Comparison of ENCODE assay signal across 24 mouse cellular contexts in genomic region chr3:148770310-148770709, GRCm38 (mm10).
A peak's percentile ranks its signal among the peaks of the same experiment; 100 is the strongest.
DNase-seq lines count a peak whose midpoint lies in the region; ATAC-seq and TF ChIP-seq lines count a peak whose summit lies in the region.
"Had no signal": no experiment of that assay in that cellular context is flagged by ENCODE, and none has a peak within 500 bp of the region (broad histone marks: within the 10 kb centered on the region; RNA-seq: fewer than 3 reads in every experiment).

No protein-coding gene starts in this region.

- ATAC-seq in common myeloid progenitor, adult 5-6 weeks (replicated peaks; ENCODE audit: low read depth, poor library complexity, severe bottlenecking), result 0 out of 2 replicates have a peak, but pooled peaks have one; percentile 22
- ATAC-seq in megakaryocyte, adult 5-6 weeks (ENCODE audit: poor library complexity, severe bottlenecking), result peak; percentile 68
- ATAC-seq in neutrophil, adult 5-6 weeks (ENCODE audit: extremely low read depth, insufficient number of reproducible peaks, low FRiP score, poor library complexity, severe bottlenecking), result peak; percentile 58; the same call in 1 of the 2 replicates
- ATAC-seq: forebrain, embryonic 14.5 days; forebrain, embryonic 16.5 days; Patski had no signal

- peak; percentile 48 for DNase-seq in A20 (ENCODE audit: low read depth, low spot score)
- no peak for DNase-seq in embryo, embryonic 10.5 days (ENCODE audit: low spot score)
- DNase-seq in cerebellum, adult 2 months, result no peak
- no peak for DNase-seq in T-cell, adult 2 months (ENCODE audit: low spot score)
- DNase-seq in adrenal gland, adult 2 months, result no peak
- DNase-seq: adrenal gland, adult 8-10 months; adrenal gland, postnatal 14 days; cerebellum, adult 11-12 months; cerebellum, adult 8-10 months; cerebellum, adult 9-11 months; cerebellum, postnatal 14 days; cerebellum, postnatal 36 days; embryo, embryonic 11 days had no signal

- H3K27me3 ChIP-seq in cerebellum, adult 2 months (ENCODE audit: control insufficient read depth, insufficient read depth, low read length), result no peaks in the 10 kb centered on the region; the same call in 1 of the 2 replicates
- H3K27me3 ChIP-seq: embryonic facial prominence, embryonic 13.5 days; embryonic facial prominence, embryonic 15.5 days; forebrain, embryonic 12.5 days; Patski had no signal

- TF ChIP-seq POLR2A in cerebellum, adult 2 months (IDR thresholded peaks at IDR 0.05; ENCODE audit: borderline replicate concordance, insufficient read depth, low read length), result no peak

- H3K27ac ChIP-seq in cerebellum, adult 2 months (ENCODE audit: insufficient read depth, low read length), result no peak overlapping the region
- H3K27ac ChIP-seq: embryonic facial prominence, embryonic 13.5 days; embryonic facial prominence, embryonic 15.5 days; forebrain, embryonic 10.5 days; forebrain, embryonic 12.5 days had no signal

- 93% methylated on average over 6 of the region's 6 CpGs for WGBS in cerebellum, adult 2 months

- no peak overlapping the region for H3K4me3 ChIP-seq in cerebellum, adult 2 months (replicated peaks; ENCODE audit: insufficient read depth, low read depth, low read length)
- H3K4me3 ChIP-seq: embryonic facial prominence, embryonic 13.5 days; embryonic facial prominence, embryonic 15.5 days; erythroblast, embryonic 14.5 days; forebrain, embryonic 10.5 days; forebrain, embryonic 12.5 days had no signal

- TF ChIP-seq CTCF in cerebellum, adult 2 months (IDR thresholded peaks at IDR 0.05; ENCODE audit: borderline replicate concordance, insufficient read depth, low read depth, low read length), result no peak

- H3K4me1 ChIP-seq in cerebellum, adult 2 months (ENCODE audit: control insufficient read depth, insufficient read depth, low read length), result no peaks in the 10 kb centered on the region
- H3K4me1 ChIP-seq: embryonic facial prominence, embryonic 13.5 days; embryonic facial prominence, embryonic 15.5 days; forebrain, embryonic 10.5 days had no signal
